Mouse (Mus musculus) lung, adult 2 months (tissue): ENCODE measurements around the gene Neb.

ENCODE experiments used
- CTCF ChIP-seq: fragments of 200-500 bp; IDR thresholded peaks from 2 replicates; pipeline ENCODE4 v1.5.1; 2011; ENCODE audit warnings: mild to moderate bottlenecking, low read length, control low read depth; ENCODE audit not compliant: insufficient read depth
- POLR2A ChIP-seq: fragments of 200-500 bp; IDR thresholded peaks from 2 replicates; pipeline ENCODE4 v1.6.1; 2011; ENCODE audit warnings: low read depth, mild to moderate bottlenecking, control low read depth, low read length, borderline replicate concordance; ENCODE audit errors: extremely low read depth

DNA sequence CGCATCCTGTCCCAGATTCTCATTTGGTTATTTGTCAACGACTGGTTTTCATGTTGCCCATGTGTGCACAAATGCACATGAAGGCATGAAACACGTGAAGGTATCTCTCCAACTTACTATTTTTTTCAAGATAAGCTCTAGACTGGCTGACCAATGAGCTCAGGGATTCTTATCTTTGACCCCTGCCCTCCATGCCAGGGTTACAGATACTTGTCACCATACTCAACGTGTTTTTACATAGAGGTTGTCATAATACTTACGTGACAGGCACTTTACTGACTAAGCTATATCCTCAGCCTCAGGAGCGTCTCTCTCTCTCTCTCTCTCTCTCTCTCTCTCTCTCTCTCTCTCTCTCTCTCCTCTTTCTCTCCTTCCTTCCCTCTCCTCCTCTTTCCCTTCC, 8.2 kb upstream of the Neb start:
- TF ChIP-seq CTCF (no peak), POLR2A (no peak)
